Mouse (Mus musculus): ENCODE measurements around the gene Tet3. TPM values are rescaled to one million over a fixed set of nuclear protein-coding genes. Genes with fewer than 3 reads are reported as not detected.

Gene Tet3
- total RNA-seq, 2 experiments from 2014 or later, result 11.5 to 12.7 TPM

DNA sequence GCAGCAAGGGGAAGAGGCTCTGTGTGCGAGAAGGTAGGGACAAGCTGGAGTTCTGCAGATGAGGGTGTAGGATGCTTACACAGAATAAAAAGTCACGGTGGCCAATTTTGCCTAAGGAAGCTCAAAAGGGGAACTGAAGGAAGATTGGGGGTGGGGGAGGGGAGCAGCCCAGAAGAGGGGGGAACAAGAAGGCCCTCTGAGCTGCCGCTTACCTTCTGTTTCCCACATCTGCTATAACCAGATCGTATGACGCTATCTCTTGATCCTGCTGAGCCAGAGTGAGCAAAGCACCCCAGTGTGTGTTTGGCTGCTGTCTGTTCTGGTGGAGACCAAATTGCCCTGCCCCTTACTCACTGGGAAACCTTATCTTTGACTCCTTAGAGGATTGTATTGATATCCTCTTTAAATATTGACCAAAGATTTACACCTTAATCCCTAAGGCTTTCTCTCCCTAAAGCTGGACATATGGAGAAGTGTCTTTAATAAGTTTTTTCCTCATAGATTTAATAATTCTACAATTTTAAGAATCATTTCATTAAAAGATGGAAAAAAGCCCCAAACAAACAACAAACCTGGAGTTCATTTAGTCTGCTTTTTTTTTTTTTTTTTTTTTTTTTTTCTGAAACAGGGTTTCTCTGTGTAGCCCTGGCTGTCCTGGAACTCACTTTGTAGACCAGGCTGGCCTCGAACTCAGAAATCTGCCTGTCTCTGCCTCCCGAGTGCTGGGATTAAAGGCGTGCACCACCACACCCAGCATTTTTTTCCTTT lies 135.0 kb downstream of the Tet3 start:
- DNase-seq, result no peak

DNA sequence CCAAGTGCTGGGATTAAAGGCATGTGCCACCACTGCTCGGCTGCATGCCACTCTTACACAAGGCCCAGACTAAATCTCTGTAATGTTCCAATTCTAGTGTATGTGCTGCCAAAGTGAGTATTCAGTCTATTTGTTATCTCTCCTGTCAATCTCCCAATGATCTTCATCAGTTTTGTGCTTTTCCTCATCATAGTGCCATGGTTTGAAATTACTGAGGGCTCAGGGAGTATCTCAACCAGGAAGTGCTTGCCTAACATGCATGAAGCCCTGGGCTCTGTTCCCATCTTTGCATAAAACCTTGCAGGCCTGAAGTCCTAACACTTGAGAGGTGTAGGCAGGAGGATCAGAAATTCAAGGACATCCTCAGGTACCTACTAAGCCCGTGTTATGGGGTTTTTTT lies 136.1 kb downstream of the Tet3 start:
- DNase-seq, result no peak

DNA sequence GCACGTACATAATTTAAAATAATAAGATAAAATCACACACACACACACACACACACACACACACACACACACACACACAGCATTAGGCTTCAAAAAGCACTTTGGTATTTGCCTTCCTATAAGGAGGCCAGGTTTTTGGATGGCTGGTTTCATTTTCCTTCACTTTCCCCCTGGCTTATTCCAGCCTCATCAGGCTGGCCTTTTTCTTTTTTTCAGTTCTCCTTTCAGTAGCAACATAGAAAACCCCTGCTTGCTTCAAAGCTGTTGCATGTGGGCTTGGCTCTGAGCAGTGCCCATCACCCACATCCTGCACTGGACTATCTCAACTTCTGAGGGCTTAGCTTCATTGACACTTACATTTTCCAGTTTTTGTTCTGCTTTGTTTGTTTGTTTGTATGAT lies 137.0 kb downstream of the Tet3 start:
- DNase-seq, result no peak

DNA sequence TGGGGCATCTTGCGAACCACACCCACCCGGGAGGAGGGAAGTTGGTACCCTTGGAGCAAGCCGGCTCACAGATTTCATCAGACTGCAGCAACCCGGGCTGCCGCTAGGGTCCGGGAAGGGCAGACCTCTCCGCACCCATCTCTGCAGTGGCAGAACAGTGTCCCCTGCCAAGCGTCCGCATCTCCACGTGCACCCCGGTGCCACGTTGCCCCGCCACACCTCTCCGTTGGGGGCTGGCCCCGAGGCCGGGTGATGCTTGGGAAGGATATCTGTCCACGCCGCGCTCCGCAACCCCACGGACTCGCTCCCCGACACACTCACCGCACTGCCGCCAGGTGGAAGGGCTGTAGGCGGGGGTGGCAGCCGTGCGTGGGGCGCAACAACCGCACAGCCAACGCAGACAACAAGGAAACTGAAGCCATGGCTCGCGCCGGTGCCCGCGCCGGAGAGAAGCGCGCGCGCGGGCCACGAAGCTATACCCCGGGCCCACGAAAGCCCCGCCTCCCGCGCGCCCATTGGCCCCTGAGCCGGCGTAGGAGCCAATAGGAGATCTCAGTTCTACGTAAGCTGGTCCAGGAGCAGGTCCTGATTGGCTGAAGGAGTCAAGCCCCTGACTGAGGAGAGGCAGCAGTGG lies 141.7 kb downstream of the Tet3 start:
- peak; percentile 91 to 94 for DNase-seq

DNA sequence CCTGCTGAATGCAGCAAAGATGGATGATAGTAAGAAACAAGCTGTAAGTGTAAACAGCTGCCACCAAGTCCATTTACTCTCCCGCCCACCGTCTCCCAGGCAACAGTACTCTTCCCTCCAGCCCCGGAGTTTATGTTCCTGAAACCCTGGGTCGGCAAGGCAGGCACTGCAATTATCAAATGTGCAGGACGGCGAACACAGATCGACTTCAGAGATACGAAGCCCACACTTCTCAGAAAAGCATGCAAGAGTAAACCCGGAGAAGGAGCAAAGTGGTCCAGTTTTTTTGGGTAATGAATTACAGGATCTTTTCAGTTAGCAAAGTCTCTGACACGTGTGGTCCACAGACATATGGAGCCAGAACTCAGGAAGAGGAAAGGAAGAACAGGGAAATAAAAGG lies 142.9 kb downstream of the Tet3 start:
- DNase-seq, result no peak

DNA sequence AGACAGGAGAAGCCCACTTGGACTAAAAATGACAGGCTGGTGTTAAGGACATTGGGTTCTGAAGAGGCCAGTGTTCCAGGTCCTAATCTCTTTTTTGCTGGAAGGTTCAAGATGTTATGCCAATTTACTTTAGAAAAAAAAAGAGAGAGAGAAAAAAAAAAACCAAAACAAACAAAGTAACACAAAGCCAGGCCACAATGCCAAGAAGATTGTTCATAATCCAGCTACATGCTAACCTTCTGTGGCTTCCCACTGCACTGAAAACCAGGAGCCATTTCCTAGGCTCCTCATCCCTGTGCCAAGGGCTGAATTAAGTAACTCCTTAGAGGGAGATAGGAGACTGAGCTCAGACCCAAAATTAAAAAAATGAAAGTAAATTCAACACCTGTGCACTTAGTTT lies 143.6 kb downstream of the Tet3 start:
- no peak for DNase-seq

DNA sequence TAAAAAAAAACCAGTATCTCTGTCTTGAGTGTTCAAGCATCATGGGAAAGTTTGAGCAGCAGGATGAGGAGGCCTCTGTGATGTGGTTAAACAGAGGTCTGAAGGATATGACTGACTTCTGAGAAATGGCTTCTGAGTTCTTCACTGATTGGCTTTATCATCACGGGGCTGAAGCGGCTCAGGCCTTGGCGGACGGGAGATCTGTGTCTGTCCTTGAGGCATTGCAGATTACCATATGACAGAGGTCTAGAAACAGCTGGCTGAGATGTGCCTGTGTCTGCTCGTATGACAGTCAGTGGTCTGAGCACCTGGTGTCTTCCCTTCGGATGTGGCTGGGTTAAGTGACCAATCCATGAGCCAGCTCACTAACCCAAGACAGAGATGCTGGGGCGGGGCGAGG lies 146.4 kb downstream of the Tet3 start:
- DNase-seq, result no peak

Small RNA genes lying within 50 kb of the gene (microRNA-seq; reads per million reads assigned to microRNA genes)
- gene Mir6374, result 0 reads per million in 2 experiments

Other genes starting within 250 kb of the Tet3 start
- gene Slc4a5, start 239.3 kb downstream of the Tet3 start, total RNA-seq (2021), result under 1 TPM in 1 of 2 experiments, not detected in 1; 0.08 TPM
- gene Mthfd2, start 133.2 kb downstream of the Tet3 start, total RNA-seq (2021), result 1 to 10 TPM; 2.3 to 3.8 TPM
- 10 to 100 TPM; 23.8 to 26.6 TPM for gene Mob1a, start 133.1 kb downstream of the Tet3 start, total RNA-seq (2021)
- gene Bola3, start 109.9 kb downstream of the Tet3 start, total RNA-seq (2021), result 100 to 1,000 TPM; 388 to 397 TPM
- 10 to 100 TPM; 34.7 to 35.0 TPM for gene Dguok, start 47.9 kb upstream of the Tet3 start, total RNA-seq (2021)
- gene Actg2, start 77.2 kb upstream of the Tet3 start, total RNA-seq (2021), result 1 to 10 TPM in 1 of 2 experiments, under 1 TPM in 1; 0.84 to 1.9 TPM
- gene Stambp, start 113.6 kb upstream of the Tet3 start, total RNA-seq (2021), result 10 to 100 TPM; 10.2 to 13.8 TPM
- under 1 TPM in 1 of 2 experiments, not detected in 1; 0.18 TPM for gene Clec4f, start 197.1 kb upstream of the Tet3 start, total RNA-seq (2021)
- 1 to 10 TPM in 1 of 2 experiments, under 1 TPM in 1; 0.98 to 1.0 TPM for gene Cd207, start 218.8 kb upstream of the Tet3 start, total RNA-seq (2021)